Mouse (Mus musculus) neural tube, embryonic 13.5 days (tissue): ENCODE data around the gene Hdac4. TPM values are rescaled to one million over a fixed set of nuclear protein-coding genes. Genes with fewer than 3 reads are reported as not detected.
A peak's percentile ranks its signal among the peaks of the same experiment; 100 is the strongest.

Experiments used
- ATAC-seq: fragments of 200-750 bp; cut with Nextera tagmentation; 2 replicates; pipeline ENCODE4 v1.8.0; 2017; ENCODE audit warnings: low read depth, mild to moderate bottlenecking, moderate TSS enrichment, moderate library complexity
- H3K27ac ChIP-seq: fragments of 300-500 bp; sonication (generic); replicated peaks from 2 replicates; pipeline ENCODE4 v1.5.1; 2015; ENCODE audit warnings: moderate library complexity, mild to moderate bottlenecking, inconsistent platforms
- H3K27me3 ChIP-seq: fragments of 300-500 bp; sonication (generic); 2 replicates; pipeline ENCODE4 v1.6.1; 2015; ENCODE audit warnings: mild to moderate bottlenecking, inconsistent platforms
- H3K36me3 ChIP-seq: fragments of 300-500 bp; sonication (generic); 2 replicates; pipeline ENCODE4 v1.6.1; 2015; ENCODE audit warnings: mild to moderate bottlenecking, inconsistent platforms
- H3K4me1 ChIP-seq: fragments of 300-500 bp; sonication (generic); replicated peaks from 2 replicates; pipeline ENCODE4 v1.6.1; 2015; ENCODE audit warnings: inconsistent platforms
- H3K4me2 ChIP-seq: fragments of 300-500 bp; sonication (generic); 2 replicates; pipeline ENCODE4 v1.6.1; 2015; ENCODE audit warnings: inconsistent platforms, mild to moderate bottlenecking, moderate library complexity
- H3K4me3 ChIP-seq: fragments of 300-500 bp; sonication (generic); 2 replicates; pipeline ENCODE4 v1.5.1; 2015; ENCODE audit warnings: mild to moderate bottlenecking, inconsistent platforms
- H3K9ac ChIP-seq: fragments of 300-500 bp; sonication (generic); 2 replicates; pipeline ENCODE4 v1.6.1; 2015; ENCODE audit warnings: moderate library complexity, mild to moderate bottlenecking, inconsistent platforms
- H3K9me3 ChIP-seq: fragments of 300-500 bp; sonication (generic); 2 replicates; pipeline ENCODE4 v1.6.1; 2016; ENCODE audit warnings: inconsistent platforms
- WGBS: fragments of 180-500 bp; shearing (Covaris S2); methylation state at CpG from one replicate; pipeline ENCODE4 v1.1.7; 2015; 5-methylcytosine and 5-hydroxymethylcytosine counted together
- polyA plus RNA-seq: library from polyadenylated mRNA; unstranded; fragments of >200 nt; fragmentation: Nextera tagmentation; extraction: Ambion mirVana; gene quantifications from 2 replicates; pipeline ENCODE4 v1.2.1, GENCODE M21; 2015

Gene Hdac4
- polyA plus RNA-seq, 1 experiment from 2014 or later: 28.7 TPM

- no peaks in the 10 kb centered on the region for H3K9me3 ChIP-seq
- no peak overlapping the region for H3K4me3 ChIP-seq
- H3K4me1 ChIP-seq: peaks cover 10% of the 10 kb centered on the region
- no peak for ATAC-seq
- no peak overlapping the region for H3K4me2 ChIP-seq
- no peaks in the 10 kb centered on the region for H3K36me3 ChIP-seq
- no peak overlapping the region for H3K9ac ChIP-seq
- 79% methylated on average over 17 of the region's 17 CpGs for WGBS
- no peak overlapping the region for H3K27ac ChIP-seq
- H3K27me3 ChIP-seq: peaks cover 4% of the 10 kb centered on the region
Observed at GRCm38 (mm10) chr1:92202639-92203352, 7.3 kb upstream of the Hdac4 start.

- peaks cover 4% of the 10 kb centered on the region; the same call in 1 of the 2 replicates for H3K27me3 ChIP-seq
- 87% methylated on average over 3 of the region's 3 CpGs for WGBS
- H3K27ac ChIP-seq: no peak overlapping the region
- ATAC-seq: no peak
- peaks cover 16% of the 10 kb centered on the region for H3K4me1 ChIP-seq
- H3K36me3 ChIP-seq: no peaks in the 10 kb centered on the region
- no peaks in the 10 kb centered on the region for H3K9me3 ChIP-seq
- no peak overlapping the region for H3K4me3 ChIP-seq
- no peak overlapping the region for H3K9ac ChIP-seq
- no peak overlapping the region for H3K4me2 ChIP-seq
Observed at GRCm38 (mm10) chr1:92190463-92190862, 5.0 kb downstream of the Hdac4 start.

GRCm38 (mm10) chr1:92187137-92187536 lies 8.4 kb downstream of the Hdac4 start:
- ATAC-seq: no peak
- Histone ChIP-seq H3K27ac (no peak overlapping the region), H3K36me3 (no peaks in the 10 kb centered on the region), H3K4me2 (no peak overlapping the region), H3K4me1 (no peaks in the 10 kb centered on the region), H3K4me3 (no peak overlapping the region), H3K9ac (no peak overlapping the region), H3K27me3 (peaks cover 4% of the 10 kb centered on the region; the same call in 1 of the 2 replicates), H3K9me3 (no peaks in the 10 kb centered on the region)
- 89% methylated on average over 3 of the region's 3 CpGs for WGBS

GRCm38 (mm10) chr1:92184600-92184999 lies 10.9 kb downstream of the Hdac4 start:
- peaks cover 9% of the 10 kb centered on the region for H3K4me1 ChIP-seq
- no peaks in the 10 kb centered on the region for H3K9me3 ChIP-seq
- no peak overlapping the region for H3K9ac ChIP-seq
- H3K36me3 ChIP-seq: no peaks in the 10 kb centered on the region
- peaks cover 4% of the 10 kb centered on the region; the same call in 1 of the 2 replicates for H3K27me3 ChIP-seq
- H3K4me3 ChIP-seq: no peak overlapping the region
- ATAC-seq: no peak
- H3K27ac ChIP-seq: no peak overlapping the region
- H3K4me2 ChIP-seq: no peak overlapping the region
- 88% methylated on average over 1 of the region's 1 CpGs for WGBS

- Histone ChIP-seq H3K4me3 (no peak overlapping the region), H3K9me3 (no peaks in the 10 kb centered on the region), H3K27me3 (peaks cover 4% of the 10 kb centered on the region; the same call in 1 of the 2 replicates), H3K9ac (no peak overlapping the region), H3K4me1 (peaks cover 20% of the 10 kb centered on the region), H3K36me3 (no peaks in the 10 kb centered on the region), H3K4me2 (no peak overlapping the region), H3K27ac (no peak overlapping the region)
- 74% methylated on average over 5 of the region's 5 CpGs for WGBS
- no peak for ATAC-seq
Observed at GRCm38 (mm10) chr1:92183101-92183790, 12.3 kb downstream of the Hdac4 start.

- 72% methylated on average over 2 of the region's 2 CpGs for WGBS
- H3K27ac ChIP-seq: 0 out of 2 replicates have a peak overlapping the region, but pooled peaks have one; percentile 98
Observed at GRCm38 (mm10) chr1:92181970-92182369, 13.5 kb downstream of the Hdac4 start.

GRCm38 (mm10) chr1:92180141-92181137 lies 15.1 kb downstream of the Hdac4 start:
- H3K4me3 ChIP-seq: peak overlapping the region; percentile 90
- peaks cover 44% of the 10 kb centered on the region for H3K4me1 ChIP-seq
- H3K27ac ChIP-seq: peak overlapping the region; percentile 98
- under 1% methylated on average over 91 of the region's 97 CpGs for WGBS
- peak; percentile 98 for ATAC-seq
- H3K4me2 ChIP-seq: peak overlapping the region; percentile 82
- peak overlapping the region; percentile 91 for H3K9ac ChIP-seq
- no peaks in the 10 kb centered on the region for H3K9me3 ChIP-seq
- no peaks in the 10 kb centered on the region for H3K27me3 ChIP-seq
- H3K36me3 ChIP-seq: no peaks in the 10 kb centered on the region

More at GRCm38 (mm10) chr1:92181970-92182369, 13.5 kb downstream of the Hdac4 start:
- peaks cover 33% of the 10 kb centered on the region for H3K4me1 ChIP-seq
- H3K9me3 ChIP-seq: no peaks in the 10 kb centered on the region
- H3K9ac ChIP-seq: no peak overlapping the region
- no peak overlapping the region for H3K4me3 ChIP-seq
- H3K4me2 ChIP-seq: no peak overlapping the region
- no peaks in the 10 kb centered on the region for H3K27me3 ChIP-seq
- no peaks in the 10 kb centered on the region for H3K36me3 ChIP-seq
- ATAC-seq: no peak

- WGBS: 1% methylated on average over 37 of the region's 61 CpGs
- peak overlapping the region; percentile 90 for H3K4me3 ChIP-seq
- H3K27me3 ChIP-seq: no peaks in the 10 kb centered on the region
- H3K36me3 ChIP-seq: no peaks in the 10 kb centered on the region
- 0 out of 2 replicates have a peak, but pooled peaks have one; percentile 3 for ATAC-seq
- H3K27ac ChIP-seq: peak overlapping the region; percentile 98
- H3K4me1 ChIP-seq: peaks cover 52% of the 10 kb centered on the region
- peak overlapping the region; percentile 82 for H3K4me2 ChIP-seq
- no peaks in the 10 kb centered on the region for H3K9me3 ChIP-seq
- peak overlapping the region; percentile 91 for H3K9ac ChIP-seq
Observed at GRCm38 (mm10) chr1:92179489-92180006, 16.0 kb downstream of the Hdac4 start.

- Histone ChIP-seq H3K9me3 (no peaks in the 10 kb centered on the region), H3K27me3 (no peaks in the 10 kb centered on the region), H3K27ac (peak overlapping the region; percentile 98), H3K4me3 (peak overlapping the region; percentile 90), H3K36me3 (no peaks in the 10 kb centered on the region), H3K4me2 (peak overlapping the region; percentile 82), H3K9ac (peak overlapping the region; percentile 91), H3K4me1 (peaks cover 57% of the 10 kb centered on the region)
- ATAC-seq: no peak
- WGBS: 6% methylated on average over 11 of the region's 11 CpGs
Observed at GRCm38 (mm10) chr1:92179070-92179469, 16.4 kb downstream of the Hdac4 start.

- no peaks in the 10 kb centered on the region for H3K9me3 ChIP-seq
- peak overlapping the region; percentile 90 for H3K4me3 ChIP-seq
- ATAC-seq: no peak
- H3K4me1 ChIP-seq: peaks cover 65% of the 10 kb centered on the region
- H3K4me2 ChIP-seq: peak overlapping the region; percentile 82
- WGBS: 12% methylated on average over 10 of the region's 10 CpGs
- no peaks in the 10 kb centered on the region for H3K36me3 ChIP-seq
- H3K27me3 ChIP-seq: no peaks in the 10 kb centered on the region
- H3K27ac ChIP-seq: peak overlapping the region; percentile 98
- H3K9ac ChIP-seq: peak overlapping the region; percentile 91
Observed at GRCm38 (mm10) chr1:92178021-92178895, 17.2 kb downstream of the Hdac4 start.
